Mouse (Mus musculus) liver, postnatal 0 days (tissue): ENCODE data around the gene Fam163b. TPM values are rescaled to one million over a fixed set of nuclear protein-coding genes. Genes with fewer than 3 reads are reported as not detected.

Experiments
- ATAC-seq: fragments of 200-750 bp; cut with Nextera tagmentation; 2 replicates; pipeline ENCODE4 v1.8.0; 2017; ENCODE audit warnings: mild to moderate bottlenecking, moderate library complexity
- DNase-seq: peaks from one replicate; pipeline ENCODE4 v3.0.0-alpha.2; 2016
- H3K27ac ChIP-seq: fragments of 300-500 bp; sonication (generic); 2 replicates; pipeline ENCODE4 v1.5.1; 2014; ENCODE audit warnings: antibody characterized with exemption, moderate library complexity, mild to moderate bottlenecking, low read depth
- H3K27me3 ChIP-seq: fragments of 300-500 bp; sonication (generic); 2 replicates; pipeline ENCODE4 v1.6.1; 2014; ENCODE audit warnings: low read length, control low read depth, mixed read lengths; ENCODE audit not compliant: insufficient read depth
- H3K36me3 ChIP-seq: fragments of 300-500 bp; sonication (generic); replicated peaks from 2 replicates; pipeline ENCODE4 v1.6.1; 2014; ENCODE audit warnings: mild to moderate bottlenecking, control low read depth, low read length, moderate library complexity, mixed read lengths; ENCODE audit not compliant: insufficient read depth
- H3K4me1 ChIP-seq: fragments of 300-500 bp; sonication (generic); 2 replicates; pipeline ENCODE4 v1.6.1; 2014; ENCODE audit warnings: antibody characterized with exemption, mild to moderate bottlenecking, control low read depth; ENCODE audit not compliant: insufficient read depth
- H3K4me2 ChIP-seq: fragments of 300-500 bp; sonication (generic); 2 replicates; pipeline ENCODE4 v1.6.1; 2014; ENCODE audit warnings: low read depth, mild to moderate bottlenecking, low read length, moderate library complexity, mixed read lengths
- H3K4me3 ChIP-seq: fragments of 300-500 bp; sonication (generic); 2 replicates; pipeline ENCODE4 v1.5.1; 2014; ENCODE audit warnings: low read depth, low read length
- H3K9ac ChIP-seq: fragments of 300-500 bp; sonication (generic); replicated peaks from 2 replicates; pipeline ENCODE4 v1.6.1; 2014; ENCODE audit warnings: mild to moderate bottlenecking, moderate library complexity
- H3K9me3 ChIP-seq: fragments of 300-500 bp; sonication (generic); 2 replicates; pipeline ENCODE4 v1.6.1; 2016; ENCODE audit warnings: mild to moderate bottlenecking, control low read depth, low read length, mixed read lengths
- CTCF ChIP-seq: sonication (generic); IDR thresholded peaks from 2 replicates; pipeline ENCODE4 v1.5.1; 2016; ENCODE audit warnings: antibody characterized with exemption, low read depth
- EP300 ChIP-seq: IDR thresholded peaks from 2 replicates; pipeline ENCODE4 v1.6.1; 2016; ENCODE audit warnings: antibody characterized with exemption, low read depth, mild to moderate bottlenecking
- WGBS: fragments of 180-500 bp; shearing (Covaris S2); extraction: QIAGEN DNeasy Blood & Tissue Kit; methylation state at CpG from one replicate; pipeline ENCODE4 v1.1.7; 2014; ENCODE audit not compliant: insufficient replicate concordance; 5-methylcytosine and 5-hydroxymethylcytosine counted together
- polyA plus RNA-seq: library from polyadenylated mRNA; unstranded; fragments of >200 nt; fragmentation: Nextera tagmentation; extraction: Ambion mirVana; gene quantifications from 2 replicates; pipeline ENCODE4 v1.2.1, GENCODE M21; 2015

Gene Fam163b
- polyA plus RNA-seq, 1 experiment from 2014 or later: not detected

DNA sequence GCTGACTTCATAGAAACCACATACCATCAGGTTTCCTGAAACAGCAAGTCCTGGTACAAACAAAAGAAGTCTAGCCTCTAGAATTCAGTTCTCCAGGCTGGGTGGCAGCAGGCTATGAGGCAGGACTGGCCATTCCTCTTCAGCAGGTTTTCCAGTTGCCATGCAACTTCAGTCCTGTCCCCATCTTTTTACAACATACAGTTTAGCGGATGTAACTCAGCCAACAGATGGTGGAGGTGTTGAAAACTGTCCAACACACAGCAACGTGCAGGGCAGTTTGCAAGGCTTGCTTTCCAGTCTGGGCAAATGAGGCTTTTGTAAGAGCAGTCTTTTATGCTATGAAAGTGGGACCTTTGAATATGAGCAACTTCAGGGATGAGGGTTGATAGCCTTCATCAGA is 2.7 kb upstream of the Fam163b start:
- 59% methylated on average over 2 of the region's 2 CpGs for WGBS
- H3K36me3 ChIP-seq: no peaks in the 10 kb centered on the region
- TF ChIP-seq EP300: no peak
- no peak for TF ChIP-seq CTCF

DNA sequence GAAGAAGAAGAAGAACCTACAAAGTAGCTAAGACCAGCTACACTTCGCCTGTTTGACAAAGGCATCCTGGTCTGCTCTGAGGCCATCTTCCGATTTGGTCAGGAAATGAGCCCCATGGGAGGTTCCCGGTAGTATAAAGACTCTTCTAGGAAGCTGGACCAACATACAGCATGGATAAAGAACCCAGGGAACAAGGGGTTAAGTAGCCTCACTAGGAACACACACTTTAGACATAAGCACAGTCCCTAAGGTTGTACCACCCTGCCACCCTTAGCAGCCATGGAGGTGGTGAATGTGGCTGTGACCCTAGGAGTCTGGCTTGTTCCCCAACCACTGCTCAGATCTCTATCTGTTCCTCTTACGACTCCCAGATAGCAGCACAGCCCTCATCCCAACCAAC is 3.9 kb downstream of the Fam163b start:
- WGBS: 49% methylated on average over 4 of the region's 4 CpGs
- Histone ChIP-seq H3K4me2 (no peak overlapping the region), H3K9me3 (no peaks in the 10 kb centered on the region), H3K4me3 (no peak overlapping the region), H3K9ac (no peak overlapping the region), H3K27ac (no peak overlapping the region), H3K27me3 (peaks cover 26% of the 10 kb centered on the region), H3K4me1 (0 out of 2 replicates have a peak, but pooled peaks cover 4% of the 10 kb centered on the region), H3K36me3 (no peaks in the 10 kb centered on the region)
- DNase-seq (no peak), ATAC-seq (no peak)
- TF ChIP-seq EP300 (no peak), CTCF (no peak)

More for the DNA sequence above, 2.7 kb upstream of the Fam163b start:
- H3K4me1 ChIP-seq: 0 out of 2 replicates have a peak, but pooled peaks cover 4% of the 10 kb centered on the region
- no peak overlapping the region for H3K9ac ChIP-seq
- DNase-seq (no peak), ATAC-seq (no peak)
- H3K9me3 ChIP-seq: no peaks in the 10 kb centered on the region
- no peak overlapping the region for H3K4me2 ChIP-seq
- H3K27ac ChIP-seq: no peak overlapping the region
- H3K27me3 ChIP-seq: peaks cover 25% of the 10 kb centered on the region
- H3K4me3 ChIP-seq: no peak overlapping the region

DNA sequence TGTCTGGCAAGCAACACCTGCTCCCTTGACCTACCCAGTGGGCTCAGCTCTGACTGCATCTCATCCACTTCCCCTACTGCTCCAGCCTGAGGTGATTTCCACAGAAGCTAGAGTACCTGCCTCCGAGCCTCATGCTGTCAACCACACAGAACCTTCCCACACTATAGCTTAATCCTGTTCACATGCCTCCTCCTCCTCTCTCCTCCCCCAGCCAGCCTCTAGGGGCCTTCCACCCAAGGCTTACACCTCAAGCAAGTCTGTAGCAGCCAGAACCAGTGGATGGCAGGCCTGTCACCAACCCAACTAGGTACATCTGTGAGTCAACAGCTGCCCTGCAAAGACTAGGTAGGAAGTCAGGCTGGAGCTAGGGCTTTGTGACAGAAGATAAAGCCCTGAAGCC is 5.5 kb downstream of the Fam163b start:
- no peaks in the 10 kb centered on the region for H3K9me3 ChIP-seq
- H3K4me2 ChIP-seq: no peak overlapping the region
- no peaks in the 10 kb centered on the region for H3K36me3 ChIP-seq
- ATAC-seq (no peak), DNase-seq (no peak)
- no peak overlapping the region for H3K4me3 ChIP-seq
- no peak overlapping the region for H3K9ac ChIP-seq
- H3K27me3 ChIP-seq: peaks cover 16% of the 10 kb centered on the region
- H3K4me1 ChIP-seq: no peaks in the 10 kb centered on the region
- TF ChIP-seq EP300 (no peak), CTCF (no peak)
- no peak overlapping the region for H3K27ac ChIP-seq
- WGBS: 55% methylated on average over 1 of the region's 1 CpGs

DNA sequence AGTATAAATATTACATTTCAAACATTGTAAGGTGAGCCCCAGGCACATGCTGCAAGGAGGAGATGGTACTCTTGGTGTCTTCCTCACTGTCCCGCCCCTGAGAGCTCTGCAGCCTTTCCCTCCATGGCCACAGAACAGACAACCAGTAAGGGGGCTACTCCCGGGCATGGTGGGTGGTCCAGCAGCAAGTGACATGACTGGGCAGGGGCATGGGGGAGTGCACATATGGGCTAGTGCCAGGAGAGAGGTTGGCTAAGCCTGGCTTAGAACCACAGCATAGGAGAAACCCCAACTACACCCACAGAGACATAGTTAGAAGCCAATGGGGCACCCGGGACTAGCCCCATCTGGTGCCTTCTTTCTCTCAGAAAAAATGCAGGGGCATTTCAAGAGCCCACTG is 6.0 kb downstream of the Fam163b start:
- 58% methylated on average over 3 of the region's 3 CpGs for WGBS

DNA sequence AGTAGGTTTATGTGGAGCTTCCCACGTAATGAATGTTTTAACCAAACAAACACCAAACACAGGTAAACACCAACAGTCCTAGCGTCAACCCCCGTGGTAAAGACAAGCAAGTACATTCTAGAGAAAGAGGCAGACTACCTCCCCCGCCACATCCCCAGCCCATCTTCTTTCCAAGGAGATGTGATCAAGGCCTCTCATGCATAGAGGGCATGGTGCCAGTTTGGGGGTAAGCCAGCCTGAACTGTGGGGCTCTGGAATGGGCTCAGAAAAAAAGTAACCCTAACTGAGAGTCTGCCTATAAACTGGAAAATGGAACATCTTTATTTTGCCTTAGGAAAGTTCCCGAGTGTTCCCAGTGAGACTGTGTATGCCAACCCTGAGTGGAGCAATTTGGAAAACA is 6.4 kb downstream of the Fam163b start:
- Histone ChIP-seq H3K4me3 (no peak overlapping the region), H3K27ac (no peak overlapping the region), H3K4me1 (no peaks in the 10 kb centered on the region), H3K36me3 (no peaks in the 10 kb centered on the region), H3K9ac (no peak overlapping the region), H3K4me2 (no peak overlapping the region), H3K9me3 (no peaks in the 10 kb centered on the region), H3K27me3 (peaks cover 8% of the 10 kb centered on the region; the same call in 1 of the 2 replicates)
- DNase-seq (no peak), ATAC-seq (no peak)
- TF ChIP-seq CTCF (no peak), EP300 (no peak)
- WGBS: 63% methylated on average over 5 of the region's 5 CpGs

More for the DNA sequence above, 6.0 kb downstream of the Fam163b start:
- Histone ChIP-seq H3K9ac (no peak overlapping the region), H3K27ac (no peak overlapping the region), H3K9me3 (no peaks in the 10 kb centered on the region), H3K4me2 (no peak overlapping the region), H3K4me3 (no peak overlapping the region), H3K36me3 (no peaks in the 10 kb centered on the region), H3K4me1 (no peaks in the 10 kb centered on the region), H3K27me3 (peaks cover 12% of the 10 kb centered on the region)
- ATAC-seq (no peak), DNase-seq (no peak)
- no peak for TF ChIP-seq CTCF
- no peak for TF ChIP-seq EP300

DNA sequence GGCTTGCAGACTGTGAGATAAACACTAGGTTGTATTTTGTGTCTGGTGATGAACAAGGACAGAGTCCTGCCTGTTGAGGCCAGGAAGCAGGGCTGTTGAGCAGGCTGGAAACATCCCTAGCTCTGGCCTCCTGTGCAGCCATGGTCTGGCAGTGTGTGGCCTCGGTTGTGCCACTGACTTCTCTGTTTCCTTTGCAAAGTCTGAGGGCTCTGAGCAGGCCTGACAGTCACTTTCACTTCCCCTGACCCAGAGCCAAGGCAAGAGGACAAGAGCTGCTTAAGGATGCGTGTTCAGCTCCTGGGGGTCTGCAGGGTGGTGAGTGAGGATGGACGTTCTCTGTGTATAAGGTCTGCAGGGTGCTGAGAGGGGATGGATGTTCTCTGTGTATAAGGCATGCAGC is 13.3 kb downstream of the Fam163b start:
- ATAC-seq (no peak), DNase-seq (no peak)
- H3K9me3 ChIP-seq: no peaks in the 10 kb centered on the region
- H3K4me3 ChIP-seq: no peak overlapping the region
- WGBS: 38% methylated on average over 3 of the region's 3 CpGs
- no peak overlapping the region for H3K9ac ChIP-seq
- no peaks in the 10 kb centered on the region for H3K4me1 ChIP-seq
- no peak overlapping the region for H3K27ac ChIP-seq
- H3K36me3 ChIP-seq: no peaks in the 10 kb centered on the region
- H3K27me3 ChIP-seq: no peaks in the 10 kb centered on the region
- H3K4me2 ChIP-seq: no peak overlapping the region
- no peak for TF ChIP-seq EP300
- no peak for TF ChIP-seq CTCF

DNA sequence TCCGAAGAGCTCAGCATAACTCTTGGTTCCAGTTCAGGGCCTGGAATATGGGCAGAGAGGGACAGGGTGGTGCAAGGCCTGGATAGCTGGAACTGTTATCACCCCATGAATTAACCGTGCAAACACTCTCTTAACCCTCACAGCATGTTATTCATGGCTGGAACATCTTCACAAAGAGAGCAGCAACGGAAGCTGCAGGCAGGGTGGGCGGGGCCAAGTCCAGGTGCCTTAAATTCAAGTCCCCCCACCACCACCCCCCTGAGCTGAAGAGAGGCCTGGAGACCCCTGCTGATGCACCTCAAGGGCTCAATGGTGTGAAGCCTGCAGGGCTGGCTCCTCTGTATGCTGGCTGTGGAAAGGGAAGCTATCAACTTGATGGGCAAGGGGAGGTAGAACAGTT is 15.8 kb downstream of the Fam163b start:
- Histone ChIP-seq H3K9ac (no peak overlapping the region), H3K27ac (no peak overlapping the region), H3K27me3 (no peaks in the 10 kb centered on the region), H3K9me3 (no peaks in the 10 kb centered on the region), H3K36me3 (no peaks in the 10 kb centered on the region), H3K4me1 (no peaks in the 10 kb centered on the region; the same call in 1 of the 2 replicates), H3K4me2 (no peak overlapping the region), H3K4me3 (no peak overlapping the region)
- ATAC-seq: no peak
- TF ChIP-seq CTCF: no peak
- 60% methylated on average over 4 of the region's 4 CpGs for WGBS
- DNase-seq: no peak
